Mouse (Mus musculus) duodenum, adult 2 months (tissue): ENCODE results near the gene Cnnm4. TPM values are rescaled to one million over a fixed set of nuclear protein-coding genes. Genes with fewer than 3 reads are reported as not detected.

Experiments
- polyA plus RNA-seq: library from polyadenylated mRNA; depleted of rRNA; stranded (reverse); fragments of >200 nt; gene quantifications from 2 replicates; pipeline ENCODE4 v1.2.3, GENCODE M21; 2012; ENCODE audit warnings: low replicate concordance; rRNA removed

The Cnnm4 gene
- polyA plus RNA-seq = 40.9 and 84.2 TPM in 2 replicates

DNA sequence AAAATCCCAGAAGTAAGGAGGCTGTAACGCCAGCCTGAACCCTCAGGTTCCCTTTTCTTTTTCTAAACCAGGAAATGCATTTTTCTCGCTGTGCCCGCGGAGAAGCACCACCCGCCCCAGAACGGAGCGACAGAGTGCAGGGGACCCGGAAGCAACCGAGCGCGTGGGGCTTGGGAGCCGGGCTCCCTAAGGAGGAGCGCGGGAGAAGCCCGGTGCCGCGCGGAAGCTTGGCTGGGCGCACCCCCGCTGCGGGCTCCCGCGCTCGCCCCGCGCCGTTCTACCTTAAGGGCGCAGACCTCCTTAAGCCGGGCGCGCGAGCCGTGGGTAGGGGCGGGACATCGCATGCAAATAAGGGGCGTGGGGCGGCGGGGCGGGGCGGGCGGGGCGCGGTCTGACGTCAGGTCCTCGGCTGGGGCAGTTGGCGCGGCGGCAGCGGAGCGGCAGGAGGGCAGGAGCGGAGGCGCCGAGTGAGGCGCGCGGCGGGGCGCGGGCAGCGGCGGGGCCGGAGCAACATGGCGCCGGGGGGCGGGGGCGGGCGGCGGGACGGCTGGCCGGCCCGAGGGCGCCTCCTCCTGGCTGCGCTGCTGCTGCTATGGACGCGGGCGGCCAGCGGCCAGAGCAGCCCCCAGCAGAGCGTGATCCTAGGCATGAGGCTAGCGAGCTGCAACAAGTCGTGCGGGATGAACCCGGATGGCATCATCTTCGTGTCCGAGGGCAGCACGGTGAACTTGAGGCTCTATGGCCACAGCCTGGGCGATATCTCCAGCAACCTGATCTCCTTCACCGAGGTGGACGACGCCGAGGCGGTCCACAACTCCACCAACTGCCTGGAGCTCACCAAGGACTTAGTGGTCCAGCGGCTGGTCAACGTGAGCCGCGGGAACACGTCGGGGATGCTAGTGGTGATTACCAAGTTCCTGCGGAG lies at the start of gene Cnnm4:
Cnnm4 (plus strand) TSS at position 440 of the 925 bp plus-strand sequence.

DNA sequence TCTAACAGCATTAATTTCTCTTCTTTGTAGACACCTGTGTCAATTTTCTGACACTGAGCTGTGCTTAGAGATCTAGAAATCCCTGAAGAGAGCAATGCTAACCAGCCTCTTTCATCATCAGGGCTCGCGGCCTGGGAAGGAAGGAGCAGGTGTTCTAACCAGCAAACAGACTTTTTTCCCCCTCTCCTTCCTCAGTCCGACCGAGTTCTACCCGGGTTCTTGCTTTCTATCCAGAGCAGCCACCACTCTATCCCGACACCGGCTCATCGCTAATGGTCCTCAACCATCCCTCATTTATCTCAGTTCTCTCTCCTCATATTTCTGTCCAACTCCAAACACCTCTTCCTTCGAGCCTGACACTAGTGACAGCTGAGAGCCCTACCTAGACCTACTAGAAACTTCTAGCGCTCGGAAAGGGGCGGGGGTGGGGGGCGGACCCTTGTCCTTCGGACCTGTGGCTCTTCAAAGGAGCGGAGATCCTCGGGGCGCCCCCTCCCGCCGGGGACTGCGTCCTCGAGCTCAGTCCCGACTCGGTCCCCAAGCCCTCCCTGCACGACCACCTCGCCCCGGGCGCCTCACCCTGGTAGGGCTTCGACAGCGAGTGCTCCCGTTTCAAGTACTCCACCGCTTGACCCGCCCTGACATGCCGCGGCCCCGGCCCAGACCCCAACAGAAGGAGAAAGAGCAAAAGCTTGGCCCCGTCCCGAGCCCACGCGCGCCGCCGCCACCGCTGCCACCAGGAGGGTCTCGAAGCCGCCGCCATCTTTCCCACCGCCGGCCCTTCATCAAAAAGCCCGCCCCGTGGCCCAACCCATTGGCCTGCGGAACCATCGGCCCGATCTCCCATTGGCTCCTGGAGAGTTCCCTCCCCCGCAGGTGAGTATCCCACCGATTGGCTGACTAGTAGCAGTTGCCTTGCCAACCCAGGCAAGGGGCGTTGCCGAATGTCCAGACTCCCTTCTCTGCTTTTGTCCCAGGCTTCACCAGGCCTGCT lies 26.7 kb upstream of the Cnnm4 start, which contains the start of gene Lman2l:
Lman2l (minus strand) TSS at position 801 of the 994 bp plus-strand sequence.

DNA sequence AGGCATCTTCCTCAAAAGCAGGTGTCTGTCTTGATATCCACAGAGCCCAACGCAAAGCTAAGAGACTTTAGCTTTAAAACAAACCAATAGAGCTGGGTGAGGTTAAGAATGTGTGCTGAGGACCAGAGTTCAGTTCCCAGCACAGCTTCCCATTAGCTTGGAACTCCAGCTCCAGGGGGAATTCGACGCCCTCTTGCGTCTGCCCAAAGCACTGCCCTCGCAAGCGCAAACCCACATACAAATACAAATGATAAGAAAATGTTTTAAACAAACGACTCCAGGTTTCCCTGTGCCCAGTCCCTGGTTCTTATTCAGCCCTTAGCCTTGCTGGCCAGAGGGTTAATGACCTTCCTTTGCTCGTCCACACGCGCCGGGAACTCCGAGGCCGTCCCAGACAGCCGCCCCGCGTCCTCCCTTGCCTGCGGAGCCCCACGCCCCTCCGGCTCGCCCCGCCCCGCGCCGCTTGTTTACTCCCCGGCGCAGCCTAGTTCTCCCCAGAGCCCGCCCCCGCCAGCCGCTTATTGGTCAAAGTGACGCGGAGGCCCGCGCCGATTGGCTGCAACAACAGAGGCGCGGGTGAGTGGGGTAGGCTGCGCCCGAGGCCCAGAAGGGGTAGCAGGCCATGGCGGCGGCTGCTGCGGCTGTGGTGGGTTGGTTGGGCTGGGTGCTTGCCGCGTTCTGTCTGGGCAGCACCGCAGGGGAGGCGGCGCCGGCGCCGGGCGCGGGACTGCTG lies 40.0 kb downstream of the Cnnm4 start, which contains the start of gene Cnnm3:
Cnnm3 (plus strand) TSS at position 579 of the 733 bp plus-strand sequence.

DNA sequence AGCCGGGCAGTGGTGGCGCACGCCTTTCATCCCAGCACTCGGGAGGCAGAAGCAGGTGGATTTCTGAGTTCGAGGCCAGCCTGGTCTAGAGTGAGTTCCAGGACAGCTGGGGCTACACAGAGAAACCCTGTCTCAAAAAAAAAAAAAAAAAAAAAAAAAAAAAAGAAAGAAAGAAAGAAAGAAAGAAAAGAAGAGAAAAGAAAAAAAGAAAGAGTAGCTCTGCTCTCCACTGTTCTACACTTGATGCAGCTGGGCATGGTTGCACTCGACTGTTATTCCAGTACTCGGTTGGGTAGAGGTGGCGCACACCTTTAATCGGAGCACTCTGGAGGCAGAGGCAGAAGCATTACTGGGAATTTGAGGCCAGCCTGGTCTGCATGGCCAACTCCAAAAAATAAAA lies 65.4 kb downstream of the Cnnm4 start, which contains the start of gene Ankrd23:
Ankrd23 (minus strand) TSS at position 101 of the 400 bp plus-strand sequence.

DNA sequence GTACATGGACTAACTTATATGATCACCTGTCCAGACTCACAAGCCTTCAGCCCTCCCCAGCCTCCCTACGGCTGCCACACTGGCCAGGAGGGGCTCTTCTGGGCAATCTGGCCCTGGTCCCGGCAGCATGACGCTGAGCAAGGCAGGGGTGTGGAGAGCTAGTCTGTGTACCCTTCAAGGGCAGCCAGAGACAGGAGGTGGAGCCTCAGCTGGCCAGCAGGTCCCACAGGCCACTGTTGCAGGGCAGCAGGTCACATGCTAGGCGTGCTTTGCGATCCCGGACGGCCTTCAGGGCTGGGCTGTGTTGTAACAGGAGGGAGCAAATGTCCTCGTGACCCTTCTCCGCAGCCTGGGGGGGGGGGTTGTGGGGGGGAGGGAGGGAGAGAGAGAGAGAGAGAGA lies 67.8 kb downstream of the Cnnm4 start, which contains the start of gene Gm42417:
Gm42417 (minus strand) TSS at position 244 of the 400 bp plus-strand sequence.

DNA sequence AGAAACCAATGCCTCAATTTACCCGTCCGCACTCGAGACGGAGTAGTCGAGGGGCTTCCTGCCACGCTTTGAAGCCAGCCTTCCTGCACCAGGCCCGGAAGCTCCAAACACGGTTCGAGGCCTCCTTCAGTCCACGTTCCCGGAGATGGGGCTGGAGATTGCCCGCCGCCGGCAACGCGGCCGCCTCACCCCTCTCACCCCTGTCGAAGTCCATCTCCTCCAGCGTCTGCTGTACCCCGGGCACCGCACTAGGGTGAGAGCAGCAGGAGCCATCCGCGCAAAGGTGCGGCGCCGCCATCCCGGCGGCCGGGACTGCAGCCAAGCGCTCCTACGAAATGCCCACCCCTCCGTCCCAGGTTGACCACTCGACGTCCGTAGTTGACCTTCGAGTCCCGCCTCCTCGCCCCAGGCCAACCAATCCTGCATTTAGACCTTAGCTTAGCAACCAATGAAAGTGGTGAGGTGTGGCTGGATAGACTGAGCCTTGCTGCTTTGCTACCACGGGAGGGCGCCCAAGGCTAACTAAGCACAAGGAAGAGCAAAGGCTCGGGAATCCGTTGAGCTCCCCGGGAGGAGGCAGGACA lies 75.6 kb downstream of the Cnnm4 start, which contains the start of gene Ankrd39:
Ankrd39 (minus strand) TSS at position 558 of the 584 bp plus-strand sequence.

Other genes with a start within 250 kb of the Cnnm4 start
- gene Uggt1, start 226.9 kb upstream of the Cnnm4 start, polyA plus RNA-seq = 8.6 and 10.0 TPM in 2 replicates
- gene Neurl3, start 196.9 kb upstream of the Cnnm4 start, polyA plus RNA-seq = 108 and 179 TPM in 2 replicates
- 5.6 and 7.7 TPM in 2 replicates for gene Arid5a, start 163.9 kb upstream of the Cnnm4 start, polyA plus RNA-seq
- 23.7 and 29.8 TPM in 2 replicates for gene Kansl3, start 102.4 kb upstream of the Cnnm4 start, polyA plus RNA-seq
- not detected in 2 replicates for gene Fer1l5, start 99.3 kb upstream of the Cnnm4 start, polyA plus RNA-seq
- 2.9 and 3.1 TPM in 2 replicates for gene Lman2l, start 26.3 kb upstream of the Cnnm4 start, polyA plus RNA-seq
- gene Cnnm3, start 40.2 kb downstream of the Cnnm4 start, polyA plus RNA-seq = 13.4 and 14.5 TPM in 2 replicates
- gene Ankrd23, start 65.3 kb downstream of the Cnnm4 start, polyA plus RNA-seq = 5.7 and 7.3 TPM in 2 replicates
- not detected in 2 replicates for gene Gm42417, start 67.8 kb downstream of the Cnnm4 start, polyA plus RNA-seq
- 6.2 and 9.5 TPM in 2 replicates for gene Ankrd39, start 75.8 kb downstream of the Cnnm4 start, polyA plus RNA-seq
- 4.7 and 6.1 TPM in 2 replicates for gene Sema4c, start 86.7 kb downstream of the Cnnm4 start, polyA plus RNA-seq
- gene Fam178b, start 211.6 kb downstream of the Cnnm4 start, polyA plus RNA-seq = 0.72 and 1.3 TPM in 2 replicates
- 982 and 1,089 TPM in 2 replicates for gene Cox5b, start 219.8 kb downstream of the Cnnm4 start, polyA plus RNA-seq
- gene 4933424G06Rik, start 238.5 kb downstream of the Cnnm4 start, polyA plus RNA-seq = not detected in 2 replicates
- 74.6 and 95.8 TPM in 2 replicates for gene Actr1b, start 242.8 kb downstream of the Cnnm4 start, polyA plus RNA-seq